Mouse (Mus musculus) layer of hippocampus, adult 18-20 months (tissue): ENCODE data around the gene Slc2a8. TPM values are rescaled to one million over a fixed set of nuclear protein-coding genes. Genes with fewer than 3 reads are reported as not detected.

Experiments
- DNase-seq, 2 experiments: peaks; one replicate each; pipeline ENCODE4 v3.0.0; 2022; ENCODE audit warnings: low spot score in 2 of 2
- total RNA-seq, 2 experiments: library from RNA; stranded (reverse); gene quantifications; 2 replicates each; pipeline ENCODE4 v1.2.3; 2021

Gene Slc2a8
- total RNA-seq, 2 experiments from 2014 or later = 20.5 to 20.7 TPM

- DNase-seq = no peak
Observed at GRCm38 (mm10) chr2:32974216-32974615, 7.7 kb downstream of the Slc2a8 start.

GRCm38 (mm10) chr2:32971235-32971634 is 10.6 kb downstream of the Slc2a8 start:
- no peak for DNase-seq

GRCm38 (mm10) chr2:32969326-32969725 is 12.6 kb downstream of the Slc2a8 start:
- DNase-seq = no peak

- no peak for DNase-seq
Observed at GRCm38 (mm10) chr2:32968024-32968614, 13.8 kb downstream of the Slc2a8 start.

GRCm38 (mm10) chr2:32966689-32967631 is 14.9 kb downstream of the Slc2a8 start:
- peak; percentile 83 to 91 for DNase-seq

- DNase-seq = no peak
Observed at GRCm38 (mm10) chr2:32966184-32966688, 15.6 kb downstream of the Slc2a8 start.

GRCm38 (mm10) chr2:32965511-32966183 is 16.2 kb downstream of the Slc2a8 start:
- DNase-seq = no peak

GRCm38 (mm10) chr2:32964659-32965457 is 17.0 kb downstream of the Slc2a8 start:
- DNase-seq = no peak

GRCm38 (mm10) chr2:32963981-32964380 is 17.9 kb downstream of the Slc2a8 start:
- no peak for DNase-seq

GRCm38 (mm10) chr2:32963544-32963943 is 18.3 kb downstream of the Slc2a8 start:
- no peak for DNase-seq

- DNase-seq = no peak
Observed at GRCm38 (mm10) chr2:32962875-32963220, 19.0 kb downstream of the Slc2a8 start.

- peak in 1 of 2 experiments; percentile 47 for DNase-seq
Observed at GRCm38 (mm10) chr2:32962062-32962874, 19.6 kb downstream of the Slc2a8 start.

GRCm38 (mm10) chr2:32961192-32961995 is 20.5 kb downstream of the Slc2a8 start, which contains the start of the genes Rpl12 and Lrsam1:
Gene Rpl12 (plus strand): TSS chr2:32961559.
Gene Lrsam1 (minus strand): TSS chr2:32961614.
- peak; percentile 89 to 95 for DNase-seq

- no peak for DNase-seq
Observed at GRCm38 (mm10) chr2:32960273-32960672, 21.6 kb downstream of the Slc2a8 start.

- DNase-seq = no peak
Observed at GRCm38 (mm10) chr2:32957344-32957743, 24.5 kb downstream of the Slc2a8 start.

GRCm38 (mm10) chr2:32954581-32954980 is 27.3 kb downstream of the Slc2a8 start:
- no peak for DNase-seq

- DNase-seq = no peak
Observed at GRCm38 (mm10) chr2:32947454-32947853, 34.4 kb downstream of the Slc2a8 start.

GRCm38 (mm10) chr2:32940483-32940882 is 41.4 kb downstream of the Slc2a8 start:
- no peak for DNase-seq

- peak in 1 of 2 experiments; percentile 83 for DNase-seq
Observed at GRCm38 (mm10) chr2:32939418-32939817, 42.5 kb downstream of the Slc2a8 start.
